Mouse (Mus musculus) ES-Bruce4 (cell line): ENCODE measurements around the gene Wnk2.

Source experiments
- CTCF ChIP-seq: IDR thresholded peaks from one replicate; pipeline ENCODE4 v1.8.1; 2011; ENCODE audit warnings: low read depth, low read length
- EP300 ChIP-seq: IDR thresholded peaks from 2 replicates; pipeline ENCODE4 v1.6.1; 2011; ENCODE audit warnings: low read depth, low read length; ENCODE audit not compliant: insufficient read depth
- POLR2A ChIP-seq: IDR thresholded peaks from one replicate; pipeline ENCODE4 v1.8.1; 2011; ENCODE audit warnings: low read length; ENCODE audit not compliant: insufficient read depth

GRCm38 (mm10) chr13:49060456-49060855 is 87.4 kb downstream of the Wnk2 start:
- TF ChIP-seq CTCF (no peak), EP300 (no peak), POLR2A (no peak)
